Mouse (Mus musculus): ENCODE results near the gene Alg10b. TPM values are rescaled to one million over a fixed set of nuclear protein-coding genes. Genes with fewer than 3 reads are reported as not detected.

Alg10b gene
- polyA plus RNA-seq, 1 experiment from 2014 or later = 47.9 TPM

Small RNA genes lying within 50 kb of the gene (microRNA-seq; reads per million reads assigned to microRNA genes)
- gene Mir7648 = 0.82 reads per million
